16 mouse cellular contexts compared by ENCODE assay signal in genomic region chr3:55419334-55419733, GRCm38 (mm10). TPM values are rescaled to one million over a fixed set of nuclear protein-coding genes. Genes with fewer than 3 reads are reported as not detected.
DNase-seq lines count a peak whose midpoint lies in the region; ATAC-seq lines count a peak whose summit lies in the region.
"Had no signal": no experiment of that assay in that cellular context is flagged by ENCODE, and none has a peak within 500 bp of the region (broad histone marks: within the 10 kb centered on the region; RNA-seq: fewer than 3 reads in every experiment).

No protein-coding gene starts in this region.

- no peak for ATAC-seq in forebrain, embryonic 12.5 days (ENCODE audit: low FRiP score)
- no peak for ATAC-seq in forebrain, embryonic 11.5 days (replicated peaks; ENCODE audit: low FRiP score)
- ATAC-seq in embryonic facial prominence, embryonic 13.5 days (ENCODE audit: insufficient number of reproducible peaks, insufficient read depth, low FRiP score, low TSS enrichment, low read depth), result no peak
- ATAC-seq: Patski had no signal

- no peaks in the 10 kb centered on the region for H3K9me3 ChIP-seq in forebrain, embryonic 12.5 days
- no peaks in the 10 kb centered on the region for H3K9me3 ChIP-seq in forebrain, embryonic 11.5 days (ENCODE audit: control insufficient read depth, low read length)
- no peaks in the 10 kb centered on the region for H3K9me3 ChIP-seq in embryonic facial prominence, embryonic 13.5 days
- H3K9me3 ChIP-seq: limb, embryonic 15.5 days had no signal

- DNase-seq in forebrain, embryonic 11.5 days (ENCODE audit: low spot score), result no peak
- DNase-seq in CD4-positive helper T cell, adult 2 months (ENCODE audit: low read depth, low spot score), result peak; percentile 50
- DNase-seq in mesoderm, embryonic 11.5 days (ENCODE audit: low read depth, low spot score), result peak; percentile 30
- no peak for DNase-seq in gastrocnemius, postnatal 25 days
- no peak for DNase-seq in layer of hippocampus, postnatal 25 days (ENCODE audit: extremely low spot score in 1 of 2, low spot score in 1 of 2)
- DNase-seq in layer of hippocampus, adult 8-10 months (ENCODE audit: low spot score in 2 of 2), result no peak
- DNase-seq: heart, postnatal 4 days; lung, postnatal 4 days; thymus, adult 2 months had no signal

- no peak overlapping the region for H3K4me3 ChIP-seq in forebrain, embryonic 12.5 days (replicated peaks)
- H3K4me3 ChIP-seq in forebrain, embryonic 11.5 days (ENCODE audit: low read depth, low read length), result no peak overlapping the region
- no peak overlapping the region for H3K4me3 ChIP-seq in embryonic facial prominence, embryonic 13.5 days
- H3K4me3 ChIP-seq: limb, embryonic 15.5 days had no signal

- peaks cover 65% of the 10 kb centered on the region for H3K4me1 ChIP-seq in forebrain, embryonic 12.5 days
- H3K4me1 ChIP-seq in forebrain, embryonic 11.5 days (replicated peaks; ENCODE audit: control insufficient read depth, insufficient read depth, low read length), result peaks cover 3% of the 10 kb centered on the region
- H3K4me1 ChIP-seq in embryonic facial prominence, embryonic 13.5 days, result peaks cover 40% of the 10 kb centered on the region

- H3K27me3 ChIP-seq in forebrain, embryonic 12.5 days, result no peaks in the 10 kb centered on the region
- no peaks in the 10 kb centered on the region for H3K27me3 ChIP-seq in forebrain, embryonic 11.5 days (ENCODE audit: control insufficient read depth, insufficient read depth, low read length)
- H3K27me3 ChIP-seq in embryonic facial prominence, embryonic 13.5 days, result no peaks in the 10 kb centered on the region
- H3K27me3 ChIP-seq: limb, embryonic 15.5 days; Patski had no signal

- 0 out of 2 replicates have a peak overlapping the region, but pooled peaks have one; percentile 31 for H3K27ac ChIP-seq in forebrain, embryonic 12.5 days
- H3K27ac ChIP-seq in forebrain, embryonic 11.5 days (ENCODE audit: low read depth, low read length), result no peak overlapping the region
- peak overlapping the region; percentile 78 for H3K27ac ChIP-seq in embryonic facial prominence, embryonic 13.5 days

- WGBS in forebrain, embryonic 12.5 days, result 19% methylated on average over 3 of the region's 3 CpGs
- 19% methylated on average over 3 of the region's 3 CpGs for WGBS in forebrain, embryonic 11.5 days
- 22% methylated on average over 3 of the region's 3 CpGs for WGBS in embryonic facial prominence, embryonic 13.5 days

- H3K36me3 ChIP-seq in forebrain, embryonic 12.5 days (replicated peaks), result no peaks in the 10 kb centered on the region
- no peaks in the 10 kb centered on the region for H3K36me3 ChIP-seq in forebrain, embryonic 11.5 days (ENCODE audit: control insufficient read depth, insufficient read depth, low read length)
- H3K36me3 ChIP-seq in embryonic facial prominence, embryonic 13.5 days, result no peaks in the 10 kb centered on the region
- H3K36me3 ChIP-seq: limb, embryonic 15.5 days had no signal

- no peak overlapping the region for H3K9ac ChIP-seq in forebrain, embryonic 12.5 days
- H3K9ac ChIP-seq in forebrain, embryonic 11.5 days (ENCODE audit: low read length), result no peak overlapping the region
- H3K9ac ChIP-seq in embryonic facial prominence, embryonic 13.5 days, result no peak overlapping the region
- H3K9ac ChIP-seq: limb, embryonic 15.5 days had no signal

- H3K4me2 ChIP-seq in forebrain, embryonic 12.5 days, result no peak overlapping the region
- no peak overlapping the region for H3K4me2 ChIP-seq in forebrain, embryonic 11.5 days (ENCODE audit: low read depth, low read length, severe bottlenecking)
- no peak overlapping the region for H3K4me2 ChIP-seq in embryonic facial prominence, embryonic 13.5 days
- H3K4me2 ChIP-seq: limb, embryonic 15.5 days had no signal

RNA-seq across cellular contexts. Expression of gene Gm21954, which starts 52.7 kb away (rescaled TPM):
- polyA plus RNA-seq in forebrain, embryonic 12.5 days (2016; fragmentation: Nextera tagmentation; extraction: Ambion mirVana), result not detected in 2 replicates
- not detected in 2 replicates for polyA plus RNA-seq in forebrain, embryonic 11.5 days (2014; fragmentation: Nextera tagmentation; extraction: Ambion mirVana)
- not detected in 2 replicates for polyA plus RNA-seq in embryonic facial prominence, embryonic 13.5 days (2015; fragmentation: Nextera tagmentation; extraction: Ambion mirVana)
- total RNA-seq in gastrocnemius, postnatal 25 days (2021), result not detected
- total RNA-seq in layer of hippocampus, postnatal 25 days (2021), result not detected
- total RNA-seq in layer of hippocampus, adult 8-10 months (2022), result not detected
- total RNA-seq: gastrocnemius, adult 18-20 months; heart, postnatal 4 days had no signal
- polyA plus RNA-seq: cortical plate, adult 2 months; large intestine, adult 2 months; limb, embryonic 15.5 days; Patski; thymus, adult 2 months had no signal

Comparison
In these comparisons a context has a peak if more than half of its experiments do, and no peak if none do; other contexts are left out.
1. DNase-seq: peak in CD4-positive helper T cell, adult 2 months (single experiment) and mesoderm, embryonic 11.5 days (single experiment); none in forebrain, embryonic 11.5 days (single experiment), gastrocnemius, postnatal 25 days (single experiment), layer of hippocampus, postnatal 25 days (0 of 2) and layer of hippocampus, adult 8-10 months (0 of 2).